Mouse (Mus musculus) fibroblast of lung, adult 2 months (primary cell): ENCODE measurements at regions not wholly inside any gene's neighbourhood (a gene's known extent, or its start where the extent isn't known, plus 50 kb on each side); places are given as distances from the start of the nearest gene placed in this dataset.

Source experiments
- DNase-seq: peaks from one replicate; pipeline ENCODE4 v3.0.0-alpha.2; 2011; ENCODE audit warnings: low read depth

DNA sequence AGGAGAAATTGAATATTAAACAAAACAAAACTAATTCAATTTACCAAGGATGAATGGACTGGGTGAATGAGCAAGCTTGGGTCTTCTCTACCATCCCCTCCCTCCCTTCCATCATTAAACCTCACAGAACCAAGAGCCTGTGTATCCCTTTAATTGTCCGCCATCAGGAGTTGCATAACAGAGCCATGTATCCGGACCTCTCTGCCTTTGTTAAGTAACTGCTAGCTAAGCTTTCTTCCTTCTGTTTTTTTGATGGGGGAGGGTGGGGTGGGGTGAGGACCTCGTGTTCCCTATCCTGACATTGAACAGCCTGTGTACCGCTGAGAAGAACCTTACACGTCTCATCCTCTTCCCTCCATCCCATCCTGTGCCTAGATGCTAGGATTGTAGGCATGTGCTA is 274.0 kb downstream of the Pmp22 start:
- no peak for DNase-seq

DNA sequence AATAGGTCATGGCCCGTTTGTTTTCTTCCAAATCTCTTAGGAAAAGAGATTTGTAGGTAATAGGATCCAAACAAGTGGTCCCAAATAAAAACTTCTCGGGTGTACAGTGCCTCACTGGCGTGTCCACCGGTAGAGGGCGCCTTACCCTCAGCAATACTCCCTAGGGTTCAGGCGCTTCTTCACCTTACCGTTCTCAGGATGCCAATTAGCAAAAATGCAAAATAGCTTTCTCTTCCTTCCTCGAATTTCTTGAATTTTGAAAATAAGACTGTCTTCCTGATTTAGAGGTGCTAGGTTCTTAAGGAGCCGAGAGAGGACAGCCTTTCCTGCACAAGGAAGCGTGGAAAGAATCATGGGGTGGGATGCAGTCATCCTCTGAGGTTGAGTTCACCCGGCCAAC is 275.9 kb downstream of the Pmp22 start:
- DNase-seq, result peak; percentile 4

DNA sequence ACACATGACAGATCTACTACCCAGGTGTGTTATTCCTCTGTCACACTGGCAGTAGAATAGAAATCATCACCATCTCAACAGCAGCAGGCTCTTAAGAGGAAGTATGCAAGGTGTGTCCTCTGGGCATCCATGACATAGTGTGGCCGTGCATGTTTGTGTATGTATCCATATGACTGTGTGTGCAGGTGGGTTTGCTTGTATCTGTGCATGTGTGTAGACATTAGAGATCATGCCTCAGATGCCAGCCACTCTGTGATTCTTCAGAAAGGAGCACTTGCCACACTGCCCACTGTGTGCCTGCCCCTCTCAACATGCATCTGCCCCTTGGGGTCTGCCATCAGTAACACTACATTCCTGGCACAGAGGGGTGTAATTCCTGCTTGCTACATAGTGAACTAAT is 280.6 kb downstream of the Pmp22 start:
- DNase-seq, result no peak

DNA sequence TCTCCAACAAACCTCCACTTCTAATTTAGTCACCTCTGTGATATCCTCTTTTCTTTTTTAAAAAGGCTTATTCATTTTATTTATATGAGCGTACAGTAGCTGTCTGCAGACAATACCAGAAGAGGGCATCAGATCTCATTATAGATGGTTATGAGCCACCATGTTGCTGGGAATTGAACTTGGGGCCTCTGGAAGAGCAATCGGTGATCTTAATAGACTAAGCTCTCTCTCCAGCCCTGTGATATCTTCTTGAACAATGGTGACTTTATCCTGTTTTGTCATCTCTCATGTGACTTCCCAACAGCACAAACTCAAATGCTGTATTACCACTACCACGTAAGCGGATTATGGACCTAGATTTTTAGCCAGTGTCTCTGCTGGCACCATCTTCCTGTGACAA is 282.1 kb downstream of the Pmp22 start:
- DNase-seq, result no peak

- no peak for DNase-seq
Measured at GRCm38 (mm10) chr11:63412364-63412991, 283.7 kb downstream of the Pmp22 start.

DNA sequence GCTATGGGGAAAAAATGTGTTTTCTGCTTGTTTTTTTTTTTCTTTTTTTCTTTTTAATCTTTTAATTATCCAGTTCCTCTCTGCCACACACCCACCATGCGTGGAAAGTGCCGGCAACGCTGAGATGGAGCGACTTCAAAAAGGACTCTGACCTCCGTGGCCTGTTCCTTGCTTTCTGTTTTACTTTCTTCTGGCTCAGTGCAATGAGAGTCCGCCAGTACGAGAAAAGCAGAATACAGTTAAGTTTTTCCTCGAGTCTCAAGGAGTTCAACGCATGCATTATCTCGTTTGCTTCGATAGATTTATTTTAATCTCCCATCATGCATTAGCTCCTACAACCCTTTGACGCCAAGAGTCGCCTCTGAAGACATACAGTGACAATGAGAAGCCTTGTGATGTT is 284.3 kb downstream of the Pmp22 start:
- no peak for DNase-seq

- no peak for DNase-seq
Measured at GRCm38 (mm10) chr11:63413621-63414020, 284.8 kb downstream of the Pmp22 start.

DNA sequence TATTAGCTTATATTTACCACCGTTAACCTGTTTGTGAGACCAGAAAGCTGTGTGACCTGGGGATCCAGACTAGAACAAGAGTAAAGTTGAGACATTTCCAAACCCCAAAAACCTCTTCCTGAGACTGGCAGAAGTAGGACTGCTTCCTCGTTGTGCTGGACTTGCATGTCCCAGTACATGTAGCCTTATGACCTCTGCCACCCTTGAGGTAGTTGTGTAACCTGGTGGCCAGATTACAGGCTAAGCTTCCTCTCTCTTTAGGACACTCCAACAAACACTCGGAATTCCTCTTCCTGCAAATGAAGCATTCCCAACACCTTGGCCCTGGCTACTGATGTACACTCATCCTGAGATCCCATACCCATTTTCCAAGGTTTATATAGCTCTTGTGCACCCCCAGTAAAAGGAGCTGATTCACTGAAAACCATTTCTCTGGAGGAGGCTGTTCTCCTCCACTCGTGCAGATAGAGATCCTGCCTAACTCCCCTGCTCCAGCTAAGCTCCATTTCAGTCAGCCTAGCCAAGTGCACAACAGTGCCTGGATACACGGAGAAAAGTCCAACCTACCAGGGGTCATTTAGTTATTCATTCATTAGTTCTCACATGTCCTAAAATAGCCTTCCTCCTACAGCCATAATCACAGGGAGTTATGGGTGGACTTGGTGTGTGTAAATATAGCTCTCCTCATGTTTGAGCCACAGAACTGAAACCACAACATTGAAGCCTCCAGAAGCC is 289.4 kb downstream of the Pmp22 start:
- no peak for DNase-seq

DNA sequence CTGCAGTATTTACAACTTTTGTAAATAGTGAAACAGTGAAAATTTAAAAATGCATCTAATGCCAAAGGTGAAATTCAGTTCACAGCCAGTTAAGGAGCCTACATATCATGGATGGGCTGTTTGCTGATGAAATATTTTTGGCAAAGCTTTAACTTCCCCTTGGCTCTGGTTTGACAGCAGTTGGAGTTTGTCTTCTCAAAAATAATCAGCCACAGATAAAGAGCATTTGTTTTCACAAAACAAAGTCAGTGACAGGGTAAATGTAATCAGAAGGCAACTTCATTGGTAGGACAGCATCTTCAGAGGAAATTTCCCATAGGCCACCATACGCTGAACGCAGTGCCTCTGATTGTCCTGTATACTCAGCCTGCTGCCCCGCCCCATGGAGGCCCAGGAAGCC is 291.6 kb downstream of the Pmp22 start:
- DNase-seq, result no peak

- DNase-seq, result no peak
Measured at GRCm38 (mm10) chr11:63422069-63422468, 293.3 kb downstream of the Pmp22 start.

- no peak for DNase-seq
Measured at GRCm38 (mm10) chr11:63424319-63424718, 295.5 kb downstream of the Pmp22 start.

- DNase-seq, result no peak
Measured at GRCm38 (mm10) chr11:63425741-63426140, 297.0 kb downstream of the Pmp22 start.

DNA sequence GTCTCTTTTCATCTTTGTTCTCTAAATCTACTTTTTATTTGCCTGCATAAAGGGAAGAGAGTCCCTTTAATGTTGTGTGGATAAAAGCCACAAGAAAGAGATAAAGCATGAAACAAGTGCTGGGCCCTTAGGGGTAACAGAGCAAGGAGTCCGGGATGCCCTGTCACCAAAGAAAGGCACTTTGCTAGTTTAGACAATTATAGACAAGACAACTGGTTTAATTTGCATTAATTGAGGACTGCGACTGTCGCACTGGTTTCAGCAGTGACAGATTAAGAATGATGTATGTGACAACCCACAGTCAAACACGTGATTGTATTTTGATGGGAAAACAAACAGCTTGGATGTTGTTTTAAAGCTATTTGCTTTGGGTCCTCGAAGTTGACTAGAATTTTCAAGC is 325.0 kb downstream of the Pmp22 start:
- no peak for DNase-seq

DNA sequence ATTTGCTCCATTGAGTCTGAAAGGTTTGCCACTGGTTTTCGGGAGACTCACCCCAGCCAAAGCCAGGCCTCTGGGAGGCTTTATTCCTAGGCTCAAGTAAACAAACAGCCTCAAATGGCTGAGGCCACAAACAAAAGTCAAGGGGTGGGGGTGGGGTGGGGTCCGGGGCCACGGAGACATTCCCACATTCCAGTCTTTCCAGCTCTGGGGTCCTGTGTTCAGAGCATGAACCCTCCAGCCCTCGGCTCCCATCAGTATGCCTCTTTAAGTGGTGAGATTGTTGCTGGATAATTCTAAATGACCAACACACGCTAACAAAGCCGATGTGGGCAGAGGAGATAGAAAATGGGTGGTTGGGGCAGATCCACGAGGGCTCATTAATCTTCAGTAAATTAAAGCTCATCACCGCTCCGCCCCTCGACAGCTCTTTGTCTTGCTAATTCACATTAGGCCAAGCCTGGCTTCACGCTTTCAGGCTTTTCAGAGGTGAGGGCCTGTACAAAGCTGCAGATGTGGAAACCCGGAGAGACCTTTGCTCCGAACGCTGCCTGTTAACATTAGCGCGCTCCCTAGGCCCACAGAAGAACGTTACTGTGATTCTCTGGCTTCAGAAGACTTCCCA is 326.2 kb downstream of the Pmp22 start:
- DNase-seq, result no peak

DNA sequence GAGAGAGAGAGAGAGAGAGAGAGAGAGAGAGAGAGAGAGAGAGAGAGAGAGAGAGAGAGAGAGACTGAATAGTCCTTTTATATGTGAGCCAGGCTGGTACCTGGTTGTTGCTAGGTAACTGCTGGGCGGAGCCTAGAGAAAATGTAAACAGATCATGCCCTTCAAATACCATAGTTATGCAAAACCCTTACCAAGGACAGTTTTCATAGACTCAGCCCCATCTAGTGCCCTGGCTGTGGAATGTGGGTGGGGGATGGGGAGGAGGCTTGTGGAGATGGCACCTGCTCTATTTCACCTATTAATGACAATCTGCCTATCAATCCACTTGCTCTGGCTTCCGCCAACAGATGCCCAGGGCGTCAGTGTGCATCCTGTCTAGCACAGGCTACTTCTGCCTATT is 327.6 kb downstream of the Pmp22 start:
- no peak for DNase-seq

DNA sequence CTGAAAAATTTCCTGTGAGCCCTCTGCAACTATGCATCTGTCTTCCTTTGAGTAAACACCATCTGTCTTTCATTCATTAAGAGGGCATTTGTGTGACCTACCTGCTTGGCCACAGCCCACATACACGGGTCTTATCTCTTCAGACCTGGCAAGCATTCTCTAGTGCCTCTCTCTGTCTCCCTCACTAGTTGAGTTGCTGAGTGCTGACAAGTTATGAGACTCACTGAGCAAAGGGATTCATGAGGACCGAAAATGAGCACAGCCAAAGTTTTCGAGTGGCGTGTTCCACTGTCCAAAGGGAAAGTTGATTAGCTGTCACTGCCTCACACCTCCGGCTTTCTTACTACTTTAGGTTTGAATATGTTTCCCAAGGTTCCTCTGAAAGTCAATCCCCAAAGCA is 328.5 kb downstream of the Pmp22 start:
- DNase-seq, result no peak

- no peak for DNase-seq
Measured at GRCm38 (mm10) chr11:63460146-63460545, 331.4 kb downstream of the Pmp22 start.

DNA sequence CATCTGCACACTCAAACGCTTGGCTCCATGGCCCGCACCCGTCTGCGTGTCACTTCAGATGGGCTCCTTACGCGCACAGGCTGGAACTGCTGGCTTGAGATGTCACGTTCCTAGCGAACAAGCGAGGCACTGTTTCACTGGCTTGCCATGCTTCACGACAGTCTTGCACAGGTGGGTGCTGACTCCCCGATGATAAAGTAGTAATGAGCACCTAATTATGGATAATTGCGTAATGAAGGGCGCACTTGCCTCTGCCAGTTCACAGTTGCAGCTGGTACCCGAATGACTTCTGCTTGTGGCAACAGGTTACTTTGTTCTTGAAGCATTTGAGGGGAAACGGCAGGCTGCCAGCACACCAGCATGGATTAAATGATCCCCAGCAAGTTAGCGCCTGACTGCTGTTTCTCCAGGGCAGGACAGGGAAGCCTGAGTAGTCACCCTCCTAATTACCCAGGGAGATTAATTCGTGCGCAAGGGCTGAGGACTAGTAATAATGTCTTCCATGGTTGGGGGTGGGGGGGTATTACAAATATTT is 335.1 kb downstream of the Pmp22 start:
- no peak for DNase-seq

DNA sequence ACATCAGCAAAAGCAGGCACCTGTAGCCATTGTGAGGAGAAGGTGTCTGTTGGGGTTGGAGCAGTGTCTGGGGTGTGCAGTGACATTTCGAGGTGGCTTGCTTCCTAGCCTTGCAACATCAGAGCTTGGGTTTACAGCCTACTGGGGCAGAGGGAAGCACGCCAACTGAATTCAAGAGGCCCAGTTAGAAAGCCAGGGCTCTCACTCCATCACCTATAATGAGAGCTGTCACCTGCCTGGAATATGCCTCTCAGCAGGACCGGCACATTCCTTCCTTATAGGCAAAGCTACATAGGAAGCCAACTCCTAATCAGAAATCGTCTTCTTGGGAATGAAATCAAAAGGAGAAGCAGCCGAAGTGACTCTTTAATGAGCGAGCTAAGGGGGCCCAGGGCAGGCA is 337.2 kb downstream of the Pmp22 start:
- no peak for DNase-seq

DNA sequence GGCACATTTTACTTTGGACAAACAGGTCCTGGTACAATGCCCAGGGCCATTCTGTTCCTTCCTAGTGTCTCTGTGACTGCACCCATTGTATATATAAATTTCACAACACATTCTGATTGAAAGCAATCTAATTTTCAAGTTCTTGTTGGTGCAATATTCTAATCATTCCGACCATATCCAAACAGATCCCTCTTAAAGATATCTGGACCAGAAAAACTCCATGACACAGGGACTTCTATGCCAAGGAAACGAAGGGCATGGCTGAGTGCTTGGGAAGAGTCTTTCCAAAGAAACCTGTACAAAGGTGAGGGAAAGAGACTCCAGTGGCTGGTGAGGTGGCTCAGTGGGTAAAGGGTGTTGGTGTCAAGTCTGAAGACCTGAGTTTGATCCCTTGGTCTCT is 337.8 kb downstream of the Pmp22 start:
- DNase-seq, result no peak

GRCm38 (mm10) chr11:63474831-63475230 is 346.0 kb downstream of the Pmp22 start:
- DNase-seq, result no peak

DNA sequence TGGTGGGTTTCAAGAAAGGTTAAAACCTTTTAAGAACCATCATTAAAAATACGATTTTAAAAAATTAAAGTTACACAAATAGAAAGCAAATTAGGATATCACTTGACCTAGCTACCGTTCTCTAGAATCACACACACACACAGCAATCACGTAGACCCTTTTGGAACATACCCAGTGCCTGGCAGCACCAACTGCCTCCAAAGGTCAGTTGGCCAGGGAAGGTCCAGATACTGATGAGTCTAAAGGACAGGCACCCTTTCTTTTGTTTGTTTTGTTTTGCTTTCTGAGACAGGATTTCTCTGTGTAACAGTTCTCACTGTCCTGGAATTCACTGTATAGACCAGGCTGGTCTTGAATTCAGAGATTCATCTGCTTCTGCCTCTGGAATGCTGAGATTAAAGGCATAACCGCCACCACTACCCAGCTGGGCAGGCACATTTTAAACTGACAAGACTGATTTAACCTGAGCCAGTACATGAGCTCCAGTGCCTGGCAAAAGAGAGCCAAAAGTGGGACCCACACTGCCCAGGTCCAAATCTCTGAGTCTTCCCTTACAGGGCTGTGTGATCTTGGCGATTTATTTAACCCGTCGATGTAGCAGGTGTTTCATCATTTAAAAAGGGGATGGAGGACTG is 353.0 kb downstream of the Pmp22 start:
- DNase-seq, result no peak

- DNase-seq, result no peak
Measured at GRCm38 (mm10) chr11:63482593-63482992, 353.8 kb downstream of the Pmp22 start.
